Mouse (Mus musculus) cerebellum, adult 8-10 months (tissue): ENCODE results near the gene Prdm11.

Source experiments
- DNase-seq: peaks from one replicate; pipeline ENCODE4 v3.0.0; 2022

The Prdm11 gene

GRCm38 (mm10) chr2:92917405-92918142 is 128.4 kb downstream of the Prdm11 start:
- DNase-seq, result no peak

- peak; percentile 50 for DNase-seq
Measured at GRCm38 (mm10) chr2:92915659-92916631, 130.0 kb downstream of the Prdm11 start.
